ENCODE assay signal across 7 mouse cellular contexts in genomic region chr4:53158634-53159033, GRCm38 (mm10). TPM values are rescaled to one million over a fixed set of nuclear protein-coding genes. Genes with fewer than 3 reads are reported as not detected.
DNase-seq lines count a peak whose midpoint lies in the region; ATAC-seq lines count a peak whose summit lies in the region.

No protein-coding gene starts in this region.

- peak overlapping the region; percentile 28; the same call in 1 of the 2 replicates for H3K9ac ChIP-seq in midbrain, embryonic 12.5 days (replicated peaks)

- H3K36me3 ChIP-seq in embryonic facial prominence, embryonic 10.5 days (replicated peaks): no peaks in the 10 kb centered on the region
- no peaks in the 10 kb centered on the region for H3K36me3 ChIP-seq in limb, embryonic 10.5 days
- H3K36me3 ChIP-seq in midbrain, embryonic 12.5 days: no peaks in the 10 kb centered on the region

- peaks cover 22% of the 10 kb centered on the region for H3K4me1 ChIP-seq in embryonic facial prominence, embryonic 10.5 days
- peaks cover 15% of the 10 kb centered on the region for H3K4me1 ChIP-seq in limb, embryonic 10.5 days
- peaks cover 21% of the 10 kb centered on the region for H3K4me1 ChIP-seq in midbrain, embryonic 12.5 days

- H3K9me3 ChIP-seq in embryonic facial prominence, embryonic 10.5 days: no peaks in the 10 kb centered on the region
- no peaks in the 10 kb centered on the region for H3K9me3 ChIP-seq in limb, embryonic 10.5 days (replicated peaks)
- H3K9me3 ChIP-seq in midbrain, embryonic 12.5 days: no peaks in the 10 kb centered on the region

- DNase-seq in adrenal gland, adult 8-10 months: peak; percentile 88
- DNase-seq in embryonic facial prominence, embryonic 10.5 days (ENCODE audit: low spot score): peak; percentile 86
- peak; percentile 79 for DNase-seq in kidney, adult 11 months
- peak; percentile 85 for DNase-seq in limb, embryonic 10.5 days (ENCODE audit: low spot score)
- peak; percentile 67 for DNase-seq in skeletal muscle tissue, adult 2 months (ENCODE audit: low read depth, low spot score)

- ATAC-seq in granulocyte monocyte progenitor cell, adult 5-6 weeks (replicated peaks; ENCODE audit: poor library complexity, severe bottlenecking): peak; percentile 88
- ATAC-seq in midbrain, embryonic 12.5 days (ENCODE audit: low FRiP score, low read depth): peak; percentile 58

- H3K27ac ChIP-seq in embryonic facial prominence, embryonic 10.5 days (replicated peaks): peak overlapping the region; percentile 78
- peak overlapping the region; percentile 73 for H3K27ac ChIP-seq in limb, embryonic 10.5 days
- H3K27ac ChIP-seq in midbrain, embryonic 12.5 days (replicated peaks): no peak overlapping the region

- peak overlapping the region; percentile 92 for H3K4me2 ChIP-seq in midbrain, embryonic 12.5 days (replicated peaks)

- H3K27me3 ChIP-seq in embryonic facial prominence, embryonic 10.5 days (replicated peaks; ENCODE audit: low read depth, poor library complexity, severe bottlenecking): peaks cover 19% of the 10 kb centered on the region
- H3K27me3 ChIP-seq in limb, embryonic 10.5 days (ENCODE audit: low read depth, poor library complexity, severe bottlenecking): peaks cover 8% of the 10 kb centered on the region
- H3K27me3 ChIP-seq in midbrain, embryonic 12.5 days: peaks cover 23% of the 10 kb centered on the region; the same call in 1 of the 2 replicates

- peak overlapping the region; percentile 68 for H3K4me3 ChIP-seq in embryonic facial prominence, embryonic 10.5 days
- peak overlapping the region; percentile 66 for H3K4me3 ChIP-seq in limb, embryonic 10.5 days
- H3K4me3 ChIP-seq in midbrain, embryonic 12.5 days: peak overlapping the region; percentile 61

- 1% methylated on average over 18 of the region's 18 CpGs for WGBS in embryonic facial prominence, embryonic 10.5 days
- 1% methylated on average over 18 of the region's 18 CpGs for WGBS in limb, embryonic 10.5 days
- 1% methylated on average over 18 of the region's 18 CpGs for WGBS in midbrain, embryonic 12.5 days

RNA-seq across cellular contexts. Expression of gene Abca1, which starts 1.1 kb away (rescaled TPM):
- 100 to 1,000 TPM; 145 to 233 (median 191) TPM for total RNA-seq in adrenal gland, adult 8-10 months (2022)
- polyA plus RNA-seq in embryonic facial prominence, embryonic 10.5 days (2016; fragmentation: Nextera tagmentation; extraction: Ambion mirVana): 2.9 and 3.6 TPM in 2 replicates
- 0.49 and 2.6 TPM in 2 replicates for total RNA-seq in granulocyte monocyte progenitor cell, adult 5-6 weeks (2014; fragmentation: Nextera tagmentation)
- 2.2 and 3.8 TPM in 2 replicates for total RNA-seq in granulocyte monocyte progenitor cell, adult 5-6 weeks (2017)
- polyA plus RNA-seq in limb, embryonic 10.5 days (2016; fragmentation: Nextera tagmentation; extraction: Ambion mirVana): 2.3 and 3.2 TPM in 2 replicates
- polyA plus RNA-seq in midbrain, embryonic 12.5 days (2016; fragmentation: Nextera tagmentation; extraction: Ambion mirVana): 8.8 and 9.2 TPM in 2 replicates
